Mouse (Mus musculus): ENCODE measurements at regions not wholly inside any gene's neighbourhood (a gene's known extent, or its start where the extent isn't known, plus 50 kb on each side); places are given as distances from the start of the nearest gene placed in this dataset.

DNA sequence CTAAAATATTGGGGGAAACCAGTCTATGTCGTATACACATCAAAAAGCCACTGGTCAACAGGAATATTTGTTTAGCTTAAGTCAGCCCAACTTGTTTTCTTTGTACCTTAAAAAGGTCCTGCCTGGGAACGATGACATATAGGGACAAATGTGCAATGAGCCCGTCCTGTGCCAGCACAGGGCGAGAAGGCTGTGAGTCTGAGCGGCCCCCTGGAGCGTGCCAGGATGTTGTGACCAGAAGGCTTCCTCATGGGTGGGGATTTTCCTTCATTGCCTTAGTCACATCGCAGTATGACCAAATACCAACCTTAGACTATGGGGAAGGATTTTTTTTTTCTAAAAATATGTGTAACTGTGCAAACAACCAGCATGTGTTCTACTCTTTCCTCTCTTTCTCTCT lies 58.7 kb upstream of the Myo10 start:
- TF ChIP-seq CTCF (IDR thresholded peaks at IDR 0.05; ENCODE audit: low read depth) (no peak), EP300 (IDR thresholded peaks at IDR 0.05; ENCODE audit: low read depth) (no peak)
